Mouse (Mus musculus): ENCODE measurements around the gene Kdr.

Gene Kdr

DNA sequence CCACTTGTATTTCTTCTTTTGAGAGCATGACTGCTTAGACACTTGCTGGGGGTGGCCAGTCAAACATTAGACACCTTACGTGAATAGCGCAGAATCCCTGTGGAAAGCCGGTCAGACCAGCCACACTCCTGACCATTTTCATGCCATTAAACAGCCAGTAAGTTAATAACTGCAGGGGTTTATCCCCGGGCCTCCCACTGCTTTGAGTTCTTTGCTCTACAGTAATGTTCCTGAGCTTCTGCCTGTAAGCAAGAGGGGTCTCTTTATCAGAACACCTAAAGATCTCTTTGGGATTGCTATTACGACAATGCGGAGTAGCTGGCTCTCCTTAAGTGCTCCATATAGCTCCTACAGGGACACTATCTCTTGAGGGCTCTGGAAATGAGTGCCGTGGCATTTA is 58.7 kb downstream of the Kdr start:
- no peak for DNase-seq (ENCODE audit: low read depth, low spot score)

DNA sequence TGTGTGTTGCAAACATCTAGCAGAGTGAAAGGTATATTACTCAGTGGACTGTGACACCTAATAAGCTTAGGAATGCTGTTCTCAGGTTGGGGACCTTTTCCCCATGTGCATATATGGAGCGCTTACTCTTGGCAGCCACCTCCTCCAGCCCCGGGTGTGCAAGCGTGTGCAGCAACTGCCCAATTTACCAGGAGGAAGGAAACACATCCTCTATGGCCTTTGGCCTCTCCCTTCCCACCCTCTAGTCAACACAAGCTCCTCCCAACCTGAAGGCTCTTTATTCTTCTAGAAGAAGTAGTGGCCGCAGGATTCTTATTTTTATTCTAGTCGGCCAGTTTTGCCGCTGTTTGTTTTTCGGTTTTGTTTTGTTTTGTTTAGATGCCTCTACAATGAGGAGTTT is 60.1 kb downstream of the Kdr start:
- DNase-seq (ENCODE audit: low read depth, low spot score): no peak

DNA sequence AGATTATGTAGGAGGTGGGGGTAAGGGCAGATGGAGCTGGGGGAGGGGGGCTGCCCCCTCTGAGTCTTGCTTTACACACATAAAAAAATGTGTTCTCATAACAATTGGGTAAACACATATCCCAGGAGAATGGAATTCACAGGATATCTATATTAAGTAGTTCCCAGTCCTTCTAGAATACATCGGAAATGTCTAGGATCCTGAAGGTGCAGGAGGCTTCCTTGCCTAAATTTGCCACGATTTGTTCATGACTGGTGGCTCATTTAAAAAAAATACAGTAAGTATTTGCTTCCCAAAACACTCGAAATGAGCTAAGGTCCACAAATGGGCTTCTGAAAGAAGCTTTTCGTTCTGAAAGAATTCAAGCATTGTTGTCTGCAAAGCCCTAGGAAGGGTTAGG is 61.0 kb downstream of the Kdr start:
- DNase-seq (ENCODE audit: low read depth, low spot score): no peak

DNA sequence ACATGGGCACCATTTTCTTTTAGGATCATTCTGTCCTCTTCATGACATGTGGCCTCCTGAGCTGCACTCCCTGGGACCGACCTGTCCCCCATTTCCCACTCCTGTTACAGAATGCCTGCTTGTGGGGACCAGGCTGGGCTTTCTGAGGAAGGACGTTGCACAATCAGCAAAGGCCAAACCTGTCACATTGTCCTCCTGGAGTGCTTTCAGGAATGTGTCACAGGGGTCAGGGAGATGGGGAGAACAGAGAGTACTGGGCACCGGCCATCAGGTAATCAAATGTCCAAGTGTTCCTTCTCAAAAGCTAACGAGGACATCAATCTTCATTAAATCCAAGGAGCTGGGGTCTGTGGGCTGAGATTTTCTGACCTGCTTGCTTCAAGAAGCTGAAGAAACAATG is 72.2 kb downstream of the Kdr start:
- no peak for DNase-seq (ENCODE audit: low read depth, low spot score)

DNA sequence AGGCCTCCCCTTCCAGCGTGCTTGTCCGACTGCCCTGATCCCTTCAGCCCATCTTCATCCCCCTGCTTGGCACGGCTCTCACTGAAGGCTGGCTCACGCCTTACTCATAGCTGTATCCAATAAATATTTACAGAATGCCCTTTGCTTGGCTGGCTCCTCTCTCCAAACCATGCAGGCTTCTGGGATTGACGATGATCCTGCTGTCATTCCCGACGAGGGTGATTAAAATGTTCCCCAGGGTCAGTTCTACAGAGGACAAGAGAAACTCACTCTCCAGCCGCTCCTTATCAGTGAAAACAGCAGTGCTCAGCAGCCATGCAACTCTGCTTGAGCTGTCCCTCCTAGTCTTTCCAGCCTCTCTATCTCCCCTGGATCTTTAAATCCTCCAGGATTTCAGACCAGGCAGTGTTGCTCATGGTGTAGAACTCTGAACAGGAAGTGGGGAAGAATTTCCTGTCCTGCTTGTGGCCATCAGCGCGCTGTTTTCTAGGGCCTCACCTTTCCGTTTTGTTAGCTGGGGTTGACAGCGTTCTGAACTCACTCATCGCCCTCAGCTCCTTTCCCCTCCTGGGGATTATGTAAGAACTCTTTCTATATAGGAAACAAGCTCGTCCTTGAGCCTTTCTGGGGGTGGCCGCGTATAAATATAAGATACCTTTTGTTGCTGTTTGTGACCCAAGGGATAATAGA is 77.9 kb downstream of the Kdr start:
- DNase-seq (ENCODE audit: low read depth, low spot score): no peak

DNA sequence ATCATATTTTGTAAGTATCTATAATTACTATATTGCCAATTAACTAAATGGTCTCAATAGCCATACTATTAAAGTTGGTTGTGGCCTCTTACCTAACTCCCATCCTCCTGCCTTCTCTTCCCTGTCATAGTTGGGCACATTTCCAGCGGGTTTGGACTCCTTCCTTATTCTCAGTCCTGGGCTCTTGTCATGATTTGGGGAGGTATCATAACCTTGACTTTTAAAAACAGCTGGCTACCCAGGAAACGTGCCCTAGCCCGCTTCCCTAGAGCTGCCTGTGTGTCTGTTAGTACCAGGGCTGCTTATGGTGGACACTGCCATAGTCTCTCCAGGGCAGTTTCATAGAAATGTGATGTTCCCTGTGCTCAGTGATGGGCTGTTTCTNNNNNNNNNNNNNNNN is 82.9 kb downstream of the Kdr start:
- no peak for DNase-seq (ENCODE audit: low read depth, low spot score)

DNA sequence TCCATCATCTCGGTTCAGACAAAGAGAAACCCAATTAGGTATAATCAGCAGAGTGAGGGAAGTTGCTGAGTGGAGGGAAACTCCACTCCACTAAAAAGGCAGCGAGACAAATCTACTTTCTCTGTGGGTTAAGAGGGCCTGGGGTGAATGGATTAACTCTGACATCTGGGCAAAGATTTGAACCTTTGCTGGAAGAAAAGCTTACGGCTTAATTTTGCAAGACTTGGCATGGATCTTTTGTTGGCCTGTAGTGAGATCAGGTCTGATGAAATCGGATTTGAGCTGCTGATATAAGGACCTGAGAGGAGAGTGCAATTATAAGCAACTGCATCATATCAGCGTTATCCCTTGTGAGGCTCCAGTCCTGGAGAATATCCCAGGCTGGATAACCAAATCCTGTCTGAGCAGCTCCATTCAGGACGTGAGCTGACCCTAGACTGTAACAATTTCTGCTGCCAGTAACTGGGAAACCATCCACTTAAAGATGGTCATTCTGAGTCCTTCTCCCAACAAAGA is 85.2 kb downstream of the Kdr start:
- no peak for DNase-seq (ENCODE audit: low read depth, low spot score)

Measured in telencephalon, adult 2 months (tissue).